Mouse (Mus musculus) lung, postnatal 0 days (tissue): ENCODE data around the gene Grin2a.

Source experiments
- CTCF ChIP-seq: IDR thresholded peaks from 2 replicates; pipeline ENCODE4 v1.5.1; 2016; ENCODE audit warnings: antibody characterized with exemption, mild to moderate bottlenecking
- EP300 ChIP-seq: IDR thresholded peaks from 2 replicates; pipeline ENCODE4 v1.6.1; 2016; ENCODE audit warnings: antibody characterized with exemption, mild to moderate bottlenecking, control low read depth

- no peak for TF ChIP-seq CTCF
- no peak for TF ChIP-seq EP300
Observed at GRCm38 (mm10) chr16:9680572-9680971, 314.8 kb downstream of the Grin2a start.
